Mouse (Mus musculus) ovary, postnatal 36 days (tissue): Measurements from ENCODE around the gene C5ar1.
"Not testable (repeated sequence)": the region's sequence is repeated elsewhere in the genome, so short reads cannot be mapped to it uniquely, and the experiment has no call there.

ENCODE experiments used
- DNase-seq: peaks from one replicate; pipeline ENCODE4 v3.0.0; 2022; ENCODE audit warnings: low spot score, mixed read lengths

C5ar1 gene

GRCm38 (mm10) chr7:16259110-16259590 lies at the start of gene C5ar1:
C5ar1 (minus strand) TSS chr7:16259540.
- no peak for DNase-seq

- DNase-seq: no peak
These were observed 49.4 kb upstream of the C5ar1 start for GRCm38 (mm10) chr7:16308555-16309317.

- not testable (repeated sequence) for DNase-seq
These were observed 48.8 kb upstream of the C5ar1 start, which contains the start of gene Bbc3 for GRCm38 (mm10) chr7:16308093-16308492. Bbc3 (plus strand) TSS chr7:16308393.

GRCm38 (mm10) chr7:16307141-16307540 lies 47.8 kb upstream of the C5ar1 start:
- not testable (repeated sequence) for DNase-seq

- DNase-seq: peak; percentile 92
These were observed 40.2 kb upstream of the C5ar1 start for GRCm38 (mm10) chr7:16299419-16300035.

- no peak for DNase-seq
These were observed 39.6 kb upstream of the C5ar1 start for GRCm38 (mm10) chr7:16298927-16299326.

- DNase-seq: no peak
These were observed 38.3 kb upstream of the C5ar1 start for GRCm38 (mm10) chr7:16297616-16298015.

GRCm38 (mm10) chr7:16296766-16297390 lies 37.5 kb upstream of the C5ar1 start:
- peak; percentile 72 for DNase-seq

GRCm38 (mm10) chr7:16296146-16296545 lies 36.8 kb upstream of the C5ar1 start:
- no peak for DNase-seq

GRCm38 (mm10) chr7:16295321-16295900 lies 36.1 kb upstream of the C5ar1 start:
- DNase-seq: peak; percentile 69

- DNase-seq: peak; percentile 91
These were observed 35.5 kb upstream of the C5ar1 start for GRCm38 (mm10) chr7:16294837-16295236.

GRCm38 (mm10) chr7:16294346-16294745 lies 35.0 kb upstream of the C5ar1 start:
- DNase-seq: no peak

GRCm38 (mm10) chr7:16287791-16288190 lies 28.5 kb upstream of the C5ar1 start:
- no peak for DNase-seq

GRCm38 (mm10) chr7:16287016-16287415 lies 27.7 kb upstream of the C5ar1 start:
- no peak for DNase-seq

GRCm38 (mm10) chr7:16286026-16286961 lies 27.0 kb upstream of the C5ar1 start, which contains the start of gene Ccdc9:
Ccdc9 (minus strand) TSS chr7:16286795.
- DNase-seq: peak; percentile 100

- DNase-seq: peak; percentile 75
These were observed 26.2 kb upstream of the C5ar1 start for GRCm38 (mm10) chr7:16285450-16286025.

- DNase-seq: no peak
These were observed 25.6 kb upstream of the C5ar1 start for GRCm38 (mm10) chr7:16284904-16285303.

GRCm38 (mm10) chr7:16284001-16284400 lies 24.7 kb upstream of the C5ar1 start:
- DNase-seq: no peak

GRCm38 (mm10) chr7:16282334-16282733 lies 23.0 kb upstream of the C5ar1 start:
- DNase-seq: no peak

- DNase-seq: no peak
These were observed 21.4 kb upstream of the C5ar1 start for GRCm38 (mm10) chr7:16280721-16281120.
